Mouse (Mus musculus) megakaryocyte progenitor cell, adult 5-6 weeks (primary cell): ENCODE measurements around the gene Plk2. TPM values are rescaled to one million over a fixed set of nuclear protein-coding genes. Genes with fewer than 3 reads are reported as not detected.
"Not testable (repeated sequence)": the region's sequence is repeated elsewhere in the genome, so short reads cannot be mapped to it uniquely, and the experiment has no call there.

Experiments used
- ATAC-seq: replicated peaks from 2 replicates; pipeline ENCODE4 v1.8.0; 2016; ENCODE audit warnings: mild to moderate bottlenecking, moderate TSS enrichment, inconsistent platforms; ENCODE audit not compliant: poor library complexity
- total RNA-seq, 2 experiments: library from RNA; stranded (forward) in 1 of 2; stranded (reverse) in 1 of 2; fragments of 157-497, 149-512 nt in 1 of 2; fragments of 200-1000 nt in 1 of 2; gene quantifications; 2 replicates each; pipeline versions ENCODE4 v1.2.3 to v1.2.4; 2015 to 2017

Plk2 gene
- total RNA-seq, 2 experiments from 2014 or later: 0.77 to 2.9 TPM

GRCm38 (mm10) chr13:110404686-110405085 is 9.8 kb downstream of the Plk2 start:
- not testable (repeated sequence) for ATAC-seq

GRCm38 (mm10) chr13:110406152-110406551 is 11.3 kb downstream of the Plk2 start:
- ATAC-seq: no peak

- ATAC-seq: no peak
These were observed 17.8 kb downstream of the Plk2 start for GRCm38 (mm10) chr13:110412572-110413209.

- ATAC-seq: no peak
These were observed 23.8 kb downstream of the Plk2 start for GRCm38 (mm10) chr13:110418656-110419055.

- ATAC-seq: no peak
These were observed 24.8 kb downstream of the Plk2 start for GRCm38 (mm10) chr13:110419640-110420039.

- ATAC-seq: no peak
These were observed 27.6 kb downstream of the Plk2 start for GRCm38 (mm10) chr13:110422434-110422833.

- ATAC-seq: no peak
These were observed 30.8 kb downstream of the Plk2 start for GRCm38 (mm10) chr13:110425512-110426222.

- no peak for ATAC-seq
These were observed 36.5 kb downstream of the Plk2 start for GRCm38 (mm10) chr13:110431388-110431787.

- ATAC-seq: no peak
These were observed 37.3 kb downstream of the Plk2 start for GRCm38 (mm10) chr13:110432062-110432566.

- no peak for ATAC-seq
These were observed 37.8 kb downstream of the Plk2 start for GRCm38 (mm10) chr13:110432613-110433012.

- ATAC-seq: no peak
These were observed 41.8 kb downstream of the Plk2 start for GRCm38 (mm10) chr13:110436692-110437091.

GRCm38 (mm10) chr13:110438624-110439023 is 43.8 kb downstream of the Plk2 start:
- ATAC-seq: no peak

- ATAC-seq: no peak
These were observed 49.5 kb downstream of the Plk2 start for GRCm38 (mm10) chr13:110444335-110444734.

GRCm38 (mm10) chr13:110444894-110445293 is 50.0 kb downstream of the Plk2 start:
- ATAC-seq: no peak

GRCm38 (mm10) chr13:110446434-110446833 is 51.6 kb downstream of the Plk2 start:
- ATAC-seq: no peak

GRCm38 (mm10) chr13:110450056-110450455 is 55.2 kb downstream of the Plk2 start:
- ATAC-seq: no peak

Other genes starting within 250 kb of the Plk2 start
- not detected in 2 replicates for gene Rab3c, start 114.0 kb upstream of the Plk2 start, total RNA-seq (2015)
- gene Rab3c, start 114.0 kb upstream of the Plk2 start, total RNA-seq (2017): not detected in 2 replicates
- gene Gapt, start 37.8 kb upstream of the Plk2 start, total RNA-seq (2015): 40.7 and 56.1 TPM in 2 replicates
- 7.6 and 9.2 TPM in 2 replicates for gene Gapt, start 37.8 kb upstream of the Plk2 start, total RNA-seq (2017)